Mouse (Mus musculus) thymus, adult 2 months (tissue): ENCODE measurements around the gene Anapc13.

ENCODE experiments used
- CTCF ChIP-seq: fragments of 200-500 bp; IDR thresholded peaks from 2 replicates; pipeline ENCODE4 v1.5.1; 2012; ENCODE audit warnings: mild to moderate bottlenecking, control low read depth, low read length, moderate library complexity, borderline replicate concordance; ENCODE audit not compliant: control insufficient read depth, poor library complexity, insufficient read depth; ENCODE audit errors: extremely low read depth
- POLR2A ChIP-seq: fragments of 200-500 bp; IDR thresholded peaks from 2 replicates; pipeline ENCODE4 v1.6.1; 2012; ENCODE audit warnings: mild to moderate bottlenecking, low read length, control low read depth, moderate library complexity; ENCODE audit not compliant: control insufficient read depth, poor library complexity, insufficient read depth; ENCODE audit errors: extremely low read depth

DNA sequence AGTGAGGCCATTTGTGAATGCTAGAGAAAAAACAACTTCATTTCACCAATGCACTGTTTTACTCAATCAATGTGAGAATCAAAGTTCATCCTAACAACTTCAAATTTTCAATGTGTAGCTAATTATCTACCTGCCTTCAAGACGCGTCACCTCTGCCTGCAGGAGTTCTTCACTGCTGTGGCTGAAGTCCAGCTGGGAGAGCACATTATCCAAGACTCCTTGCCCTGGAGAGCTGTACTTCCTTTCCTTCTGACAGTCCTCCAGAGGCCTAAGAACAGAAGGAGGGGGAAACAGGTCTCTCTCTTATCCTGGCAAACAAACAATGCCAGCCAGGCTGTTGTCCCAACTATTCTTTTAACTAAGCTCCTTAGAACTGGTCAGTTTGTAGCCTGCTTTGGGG lies 24.9 kb upstream of the Anapc13 start:
- no peak for TF ChIP-seq CTCF
- no peak for TF ChIP-seq POLR2A
